Mouse (Mus musculus) embryonic stem cell, embryonic (primary cell): ENCODE results near the gene Dgkg.

Experiments used
- CTCF ChIA-PET, 4 experiments: fragments of 300-600 bp in 2 of 4; fragments of 350-600 bp in 2 of 4; sonication (Branson Sonifier 250); formaldehyde crosslinking; loops; one replicate each; lab custom pipeline; 2022; ENCODE audit warnings: inconsistent platforms in 2 of 4; lab: Charles Lee
- POLR2A ChIA-PET, 4 experiments: fragments of 300-600 bp in 2 of 4; fragments of 350-600 bp in 2 of 4; sonication (Branson Sonifier 250); formaldehyde crosslinking; loops; one replicate each; lab custom pipeline; 2022; ENCODE audit warnings: antibody characterized with exemption in 4 of 4, inconsistent platforms in 1 of 4; lab: Charles Lee

Gene Dgkg

DNA sequence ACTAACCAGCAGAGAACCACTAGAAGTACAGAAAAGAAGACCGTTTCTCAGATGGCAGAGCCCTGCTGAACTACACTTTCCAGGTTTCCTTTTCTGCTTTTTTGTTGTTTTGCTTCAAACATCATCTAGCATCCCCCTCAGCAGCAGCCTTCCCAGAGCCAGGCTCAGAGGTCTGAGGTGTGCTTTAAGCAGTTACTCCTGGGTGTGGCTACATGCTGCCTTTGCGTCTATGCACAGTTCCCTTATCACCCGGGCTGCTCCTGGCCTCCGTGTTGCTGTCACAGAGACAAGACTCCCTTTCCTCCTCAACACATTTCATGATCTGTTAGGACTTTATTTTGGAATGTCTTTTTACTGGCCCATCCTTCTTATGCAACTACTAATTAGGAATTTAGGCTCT is 153.6 kb downstream of the Dgkg start:
- POLR2A ChIA-PET, result no interaction called here
- CTCF ChIA-PET, result no interaction called here

DNA sequence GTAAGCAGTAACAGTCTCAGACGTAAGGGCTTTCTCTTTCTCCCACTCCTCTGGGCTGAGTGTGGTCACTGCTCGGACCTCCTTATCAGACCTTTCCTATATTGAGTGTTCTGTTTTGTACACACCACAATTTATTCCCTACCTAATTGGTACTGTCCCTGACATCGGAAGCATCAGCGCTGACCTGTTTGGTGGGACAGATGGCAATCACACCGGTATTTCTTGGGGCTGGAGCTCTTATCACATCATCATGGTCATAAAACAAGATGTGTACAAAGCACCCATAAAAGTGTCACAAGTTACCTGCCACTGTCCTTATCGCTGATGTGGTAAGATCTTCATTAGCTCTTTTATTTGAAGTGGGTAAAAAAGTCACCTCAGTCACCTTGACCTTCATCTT is 155.2 kb downstream of the Dgkg start:
- POLR2A ChIA-PET, result interaction anchor here in 2 of 4 experiments (0.5 to 0.9 kb wide), 2 partner anchors 43 to 89 kb away, joined by 3 read pairs; no protein-coding TSS in a partner anchor
- CTCF ChIA-PET, result no interaction called here

DNA sequence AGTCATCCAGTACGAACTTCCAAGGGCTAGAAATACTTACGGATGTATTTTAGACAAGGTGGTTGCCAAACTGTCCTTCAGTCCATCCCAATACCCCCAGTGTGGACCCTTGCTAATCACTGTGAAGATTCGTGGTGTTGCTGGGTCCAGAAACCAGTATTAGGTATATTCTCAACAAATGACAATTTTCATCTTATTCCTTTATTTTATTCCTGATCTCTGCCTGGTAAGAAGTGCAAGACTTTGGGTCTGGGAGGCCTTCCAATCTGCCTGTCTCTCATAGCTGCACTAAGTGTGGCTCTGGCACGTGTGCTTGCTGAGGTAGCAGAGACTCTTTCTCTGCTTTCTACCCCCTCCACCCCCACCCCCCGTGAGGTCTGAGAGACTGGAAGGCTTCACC is 156.5 kb downstream of the Dgkg start:
- ChIA-PET CTCF (interaction anchor here in 2 of 4 experiments (0.6 to 1.2 kb wide), 3 partner anchors 12 to 98 kb away, joined by 3 to 21 read pairs (median 9); no protein-coding TSS in a partner anchor), POLR2A (interaction anchor here in 2 of 4 experiments (0.6 to 0.7 kb wide), 3 partner anchors 62 to 177 kb away, joined by 3 to 6 read pairs (median 3); no protein-coding TSS in a partner anchor)

GRCm38 (mm10) chr16:22499951-22500350 is 157.1 kb downstream of the Dgkg start:
- ChIA-PET POLR2A (no interaction called here), CTCF (interaction anchor here in 1 of 4 experiments (1.2 kb wide), 1 partner anchor 49 kb away, joined by 3 read pairs; no protein-coding TSS in a partner anchor)

DNA sequence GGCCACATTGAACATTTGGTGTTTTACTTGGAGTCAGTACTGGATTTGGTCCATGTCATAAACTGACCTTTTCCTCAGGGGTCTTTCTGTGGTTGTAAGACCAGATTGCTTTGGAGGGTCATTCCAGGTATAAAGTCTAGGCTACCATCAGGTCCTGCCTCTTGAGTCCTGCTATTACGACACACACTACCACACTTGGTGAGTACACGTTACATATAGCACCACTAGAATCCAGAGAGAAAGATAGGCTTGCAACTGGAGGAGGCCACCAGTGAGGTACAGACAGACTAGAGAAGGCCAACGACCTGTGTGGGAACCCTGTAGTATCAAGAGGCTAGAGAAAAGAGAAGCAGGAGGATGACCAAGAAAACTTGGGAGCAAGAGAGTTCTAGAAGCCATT is 157.6 kb downstream of the Dgkg start:
- ChIA-PET CTCF (no interaction called here), POLR2A (interaction anchor here in 1 of 4 experiments (1.7 kb wide), 1 partner anchor 10 kb away, joined by 5 read pairs; no protein-coding TSS in a partner anchor)

DNA sequence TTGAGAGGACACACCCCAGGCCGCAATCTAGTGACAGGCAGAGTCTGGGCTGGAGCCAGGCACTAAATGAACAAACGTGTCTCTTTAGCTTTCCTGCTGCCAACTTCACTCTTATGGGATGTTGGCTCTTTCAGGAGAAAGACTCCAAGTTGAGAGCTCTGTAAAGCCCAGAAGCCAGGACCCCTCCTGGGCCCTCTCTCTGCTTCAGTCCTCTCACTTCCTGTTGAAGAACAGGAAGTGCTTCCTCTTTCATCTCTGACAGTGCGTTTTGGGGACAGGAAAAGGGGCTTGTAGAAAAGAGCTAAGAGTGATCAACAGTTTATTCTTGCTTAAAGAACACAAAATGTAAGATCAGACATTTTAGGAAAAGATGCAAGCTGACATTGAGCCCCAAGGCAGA is 159.0 kb downstream of the Dgkg start:
- POLR2A ChIA-PET, result interaction anchor here in 3 of 4 experiments (0.6 to 1.7 kb wide), 4 partner anchors 8 to 99 kb away, joined by 3 to 6 read pairs (median 5); no protein-coding TSS in a partner anchor
- CTCF ChIA-PET, result no interaction called here

DNA sequence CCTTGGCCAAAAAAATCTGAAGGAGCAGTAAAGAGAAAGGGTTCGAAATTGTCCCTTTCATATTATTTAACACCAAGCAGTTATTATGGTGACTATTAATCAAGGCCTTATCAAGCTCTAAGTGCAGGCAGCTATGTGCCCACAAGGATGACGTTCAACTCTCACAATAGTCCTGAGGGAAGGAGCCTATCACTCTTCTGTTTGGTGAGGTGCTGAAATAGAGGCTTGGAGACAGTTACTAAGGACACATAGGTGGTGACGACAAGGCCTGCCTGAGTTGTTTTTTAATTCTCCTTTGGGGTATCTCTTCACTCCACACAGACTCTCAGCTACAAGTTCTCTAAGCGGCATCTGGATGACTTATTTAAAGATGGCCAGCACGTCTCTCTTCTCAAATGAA is 161.8 kb downstream of the Dgkg start:
- POLR2A ChIA-PET, result no interaction called here

GRCm38 (mm10) chr16:22494815-22495214 is 162.2 kb downstream of the Dgkg start:
- ChIA-PET POLR2A (no interaction called here), CTCF (no interaction called here)

More for the DNA sequence above, 161.8 kb downstream of the Dgkg start:
- CTCF ChIA-PET, result no interaction called here

DNA sequence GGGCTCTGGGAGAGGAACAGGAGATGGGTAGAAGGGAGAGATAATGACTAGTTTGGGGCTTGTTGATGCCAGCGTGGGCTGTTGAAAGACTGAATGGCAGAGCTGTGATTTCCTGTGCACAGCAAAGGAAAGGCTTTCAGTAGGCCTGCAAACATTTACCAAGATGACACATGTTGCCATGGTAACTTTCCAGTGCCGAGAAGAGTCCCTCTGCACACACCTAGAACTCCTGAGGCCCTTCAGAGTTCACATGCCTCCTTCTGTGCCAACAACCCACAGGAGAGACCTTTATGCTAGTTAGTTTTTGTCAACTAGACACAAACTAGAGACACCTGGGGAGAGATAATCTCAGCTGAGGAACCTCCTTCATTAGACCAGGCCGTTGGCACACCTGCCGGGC is 163.6 kb downstream of the Dgkg start:
- POLR2A ChIA-PET, result interaction anchor here in 1 of 4 experiments (0.8 kb wide), 1 partner anchor 81 kb away, joined by 3 read pairs; no protein-coding TSS in a partner anchor
- CTCF ChIA-PET, result interaction anchor here in 1 of 4 experiments (1.0 kb wide), 1 partner anchor 51 kb away, joined by 3 read pairs; no protein-coding TSS in a partner anchor

DNA sequence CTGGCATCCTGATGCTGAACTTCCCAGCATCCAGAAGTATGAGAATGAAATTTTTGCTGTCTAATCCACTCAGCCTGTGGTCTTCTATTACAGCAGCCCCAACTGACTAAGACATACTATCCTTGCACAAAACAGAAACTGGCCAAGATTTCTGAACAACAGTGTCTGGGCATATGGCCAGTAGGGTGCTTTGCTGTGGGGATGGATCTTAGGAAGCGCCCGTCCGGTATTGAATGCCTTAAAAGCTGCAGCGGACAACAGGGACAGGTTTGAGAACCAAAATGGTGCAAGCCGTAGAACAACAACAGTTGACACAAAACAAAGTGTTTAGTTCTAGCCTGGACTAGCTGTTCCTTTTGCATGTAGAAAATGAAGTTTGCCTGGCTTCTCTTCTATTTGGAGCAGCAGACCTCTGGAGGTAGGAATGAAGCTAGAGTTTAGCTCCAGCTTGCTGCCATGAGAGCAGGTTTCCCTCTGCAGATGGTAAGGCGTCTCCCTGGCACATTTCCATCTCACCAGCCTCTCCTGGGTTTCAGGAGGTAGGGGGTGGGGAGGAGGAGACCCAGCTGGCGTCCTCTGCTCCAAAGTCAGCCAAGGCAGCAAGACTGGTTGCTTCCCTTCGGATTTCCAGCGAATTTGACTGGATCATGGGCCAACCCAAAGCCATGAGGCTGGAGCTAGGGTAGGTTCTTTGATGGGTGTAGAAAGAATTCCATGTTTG is 165.4 kb downstream of the Dgkg start:
- CTCF ChIA-PET, result no interaction called here
- POLR2A ChIA-PET, result interaction anchor here in 1 of 4 experiments (1.6 kb wide), 1 partner anchor 14 kb away, joined by 5 read pairs; no protein-coding TSS in a partner anchor

GRCm38 (mm10) chr16:22483900-22484299 is 173.1 kb downstream of the Dgkg start:
- ChIA-PET POLR2A (interaction anchor here in 1 of 4 experiments (2.1 kb wide), 1 partner anchor 34 kb away, joined by 6 read pairs; no protein-coding TSS in a partner anchor), CTCF (no interaction called here)

DNA sequence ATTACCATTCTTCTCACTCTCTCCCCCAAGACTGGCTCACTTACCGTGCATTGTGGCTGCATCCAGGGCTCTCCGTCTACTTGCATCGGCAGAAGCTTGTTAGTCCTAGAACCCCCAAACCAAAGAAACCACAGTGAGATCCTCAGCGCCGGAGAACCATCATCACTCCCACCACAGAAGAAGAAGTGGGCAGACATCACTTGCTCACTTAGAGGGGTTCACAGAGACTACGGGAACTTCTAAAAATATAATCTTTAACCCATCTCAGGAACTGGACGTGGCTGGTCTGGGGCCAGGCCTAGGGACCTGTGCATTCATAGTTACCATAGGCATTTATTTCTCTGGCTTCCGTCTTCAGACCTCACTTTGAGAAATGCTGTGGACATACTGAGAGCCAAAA is 177.7 kb downstream of the Dgkg start:
- ChIA-PET POLR2A (interaction anchor here in 2 of 4 experiments (0.8 to 1.2 kb wide), 2 partner anchors 26 to 166 kb away, joined by 3 read pairs; no protein-coding TSS in a partner anchor), CTCF (no interaction called here)

DNA sequence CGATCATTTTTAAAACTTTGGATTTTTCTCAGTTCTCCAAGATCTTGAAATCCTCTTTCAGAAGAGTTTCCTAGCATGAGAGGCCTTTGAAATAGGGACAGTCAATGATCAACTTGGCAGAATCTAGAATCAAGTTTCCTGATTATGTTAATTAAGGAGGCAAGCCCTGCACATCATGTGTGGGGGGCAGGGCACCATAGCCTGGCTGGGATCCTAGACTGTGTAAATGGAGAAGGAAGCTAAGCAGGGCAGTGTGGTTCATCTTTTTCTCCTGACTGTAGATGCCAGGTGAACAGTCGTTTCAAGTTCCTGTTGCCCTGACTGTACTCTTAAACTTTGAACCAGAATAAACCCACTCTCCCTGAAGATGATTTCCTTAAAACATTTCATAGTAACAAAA is 185.3 kb downstream of the Dgkg start:
- POLR2A ChIA-PET, result interaction anchor here in 3 of 4 experiments (0.6 to 0.7 kb wide), 3 partner anchors 59 to 141 kb away, joined by 3 to 4 read pairs (median 4); no protein-coding TSS in a partner anchor
- CTCF ChIA-PET, result interaction anchor here in 1 of 4 experiments (0.6 to 0.7 kb wide), 2 partner anchors 92 to 99 kb away, joined by 3 to 7 read pairs; no protein-coding TSS in a partner anchor

- ChIA-PET CTCF (no interaction called here), POLR2A (interaction anchor here in 2 of 4 experiments (1.4 to 1.8 kb wide), 3 partner anchors 41 to 60 kb away, joined by 3 to 4 read pairs (median 3); no protein-coding TSS in a partner anchor)
These were observed 187.6 kb downstream of the Dgkg start for GRCm38 (mm10) chr16:22469385-22469784.

- ChIA-PET CTCF (no interaction called here), POLR2A (interaction anchor here in 2 of 4 experiments (0.7 to 1.1 kb wide), 4 partner anchors 29 to 1625 kb away, joined by 3 to 14 read pairs (median 4); no protein-coding TSS in a partner anchor)
These were observed 189.9 kb downstream of the Dgkg start for GRCm38 (mm10) chr16:22467111-22467510.

DNA sequence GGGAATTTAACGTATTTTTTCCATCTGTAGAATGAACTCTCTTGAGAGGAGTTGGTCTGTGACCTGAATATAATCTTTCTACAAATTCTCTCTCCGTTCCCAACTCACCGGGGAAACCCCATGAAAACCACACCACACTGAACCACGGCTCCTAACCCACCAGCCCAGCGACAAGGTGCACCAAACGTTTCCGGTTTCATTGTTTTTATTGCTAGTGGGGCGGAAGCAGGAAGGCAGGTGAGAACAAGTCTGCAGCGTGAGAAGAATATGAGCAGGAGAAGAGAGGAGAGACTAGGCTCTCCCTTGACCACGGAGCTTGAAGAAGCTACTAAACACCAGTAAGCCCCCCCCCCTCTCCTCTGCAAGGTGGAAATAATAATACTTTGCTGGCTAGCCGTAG is 190.6 kb downstream of the Dgkg start:
- ChIA-PET POLR2A (interaction anchor here in 2 of 4 experiments (1.0 kb wide), 2 partner anchors 28 to 58 kb away, joined by 3 to 14 read pairs; no protein-coding TSS in a partner anchor), CTCF (interaction anchor here in 1 of 4 experiments (0.7 kb wide), 1 partner anchor 76 kb away, joined by 6 read pairs; no protein-coding TSS in a partner anchor)

DNA sequence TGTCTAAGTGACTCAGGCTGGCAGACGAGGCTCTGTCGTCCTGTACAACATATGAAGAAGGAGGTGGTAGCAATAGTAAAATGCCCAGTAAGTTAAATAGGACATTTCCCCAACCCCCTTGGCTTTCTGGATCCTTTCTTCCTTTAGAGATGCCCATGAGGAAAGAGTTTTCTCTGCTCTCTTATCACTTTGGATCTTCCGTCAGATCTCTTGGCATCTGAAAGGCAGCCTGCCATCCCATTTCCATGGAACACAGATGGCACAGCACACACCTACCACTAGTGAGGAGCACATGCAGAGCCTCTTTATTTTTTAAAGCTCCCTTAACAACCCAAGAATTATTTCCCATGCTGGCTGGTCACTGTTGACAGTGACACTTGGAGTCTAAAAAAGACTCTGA is 194.8 kb downstream of the Dgkg start:
- CTCF ChIA-PET, result interaction anchor here in 2 of 4 experiments (0.6 kb wide), 2 partner anchors 55 to 107 kb away, joined by 3 to 4 read pairs; no protein-coding TSS in a partner anchor
- POLR2A ChIA-PET, result interaction anchor here in 1 of 4 experiments (1.1 to 1.7 kb wide), 3 partner anchors 9 to 49 kb away, joined by 3 to 6 read pairs (median 3); partner anchors contain the start of gene Etv5

- CTCF ChIA-PET, result interaction anchor here in 2 of 4 experiments (0.6 kb wide), 2 partner anchors 55 to 106 kb away, joined by 3 to 4 read pairs; no protein-coding TSS in a partner anchor
- POLR2A ChIA-PET, result interaction anchor here in 1 of 4 experiments (1.1 to 1.7 kb wide), 3 partner anchors 9 to 49 kb away, joined by 3 to 6 read pairs (median 3); partner anchors contain the start of gene Etv5
These were observed 195.3 kb downstream of the Dgkg start for GRCm38 (mm10) chr16:22461728-22462127.

- POLR2A ChIA-PET, result no interaction called here
- CTCF ChIA-PET, result no interaction called here
These were observed 196.1 kb downstream of the Dgkg start for GRCm38 (mm10) chr16:22460960-22461359.
